Mouse (Mus musculus) ovary, adult 2 months (tissue): ENCODE data around the gene Ap2a2. TPM values are rescaled to one million over a fixed set of nuclear protein-coding genes. Genes with fewer than 3 reads are reported as not detected.

Experiments
- polyA plus RNA-seq: library from polyadenylated mRNA; depleted of rRNA; stranded (reverse); fragments of >200 nt; gene quantifications from 2 replicates; pipeline ENCODE4 v1.2.3, GENCODE M21; 2012; rRNA removed

Ap2a2 gene
- 38.0 and 45.4 TPM in 2 replicates for polyA plus RNA-seq

DNA sequence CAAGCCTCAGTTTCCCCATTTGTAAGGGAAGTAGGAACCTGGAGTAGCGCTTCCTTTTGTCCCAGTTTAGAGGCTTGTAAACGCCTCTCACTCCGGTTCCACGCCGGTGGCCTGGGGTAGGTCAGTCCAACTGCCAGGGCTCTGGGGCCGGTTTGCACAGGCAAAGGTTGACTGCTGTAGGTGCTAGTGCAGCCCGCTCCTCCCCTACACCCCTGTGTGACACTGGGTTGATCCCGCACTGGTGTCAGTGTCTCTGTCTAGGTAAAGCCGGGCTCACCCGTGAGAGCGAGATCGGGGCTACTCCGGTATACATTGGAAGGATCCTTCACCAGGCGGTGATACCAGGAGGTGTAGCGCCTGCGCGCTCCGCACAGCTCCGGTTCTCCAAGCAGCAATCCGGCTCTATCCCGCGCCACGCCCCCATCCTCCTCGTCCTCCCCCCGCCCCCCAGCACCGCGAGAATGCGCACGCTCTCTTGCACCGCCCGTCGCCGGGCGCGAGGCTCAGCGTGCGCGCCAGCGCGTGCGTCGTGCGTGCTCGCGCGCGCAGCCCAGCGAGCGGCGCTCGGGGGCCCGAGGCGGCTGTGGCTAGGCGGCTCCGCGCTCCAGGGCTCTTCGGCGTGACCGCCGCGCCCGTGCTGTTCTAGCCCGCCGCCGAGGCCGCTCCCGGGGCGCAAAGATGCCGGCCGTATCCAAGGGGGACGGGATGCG is at the start of gene Ap2a2:
Gene Ap2a2 (plus strand): TSS at position 492 of the 710 bp plus-strand sequence.

DNA sequence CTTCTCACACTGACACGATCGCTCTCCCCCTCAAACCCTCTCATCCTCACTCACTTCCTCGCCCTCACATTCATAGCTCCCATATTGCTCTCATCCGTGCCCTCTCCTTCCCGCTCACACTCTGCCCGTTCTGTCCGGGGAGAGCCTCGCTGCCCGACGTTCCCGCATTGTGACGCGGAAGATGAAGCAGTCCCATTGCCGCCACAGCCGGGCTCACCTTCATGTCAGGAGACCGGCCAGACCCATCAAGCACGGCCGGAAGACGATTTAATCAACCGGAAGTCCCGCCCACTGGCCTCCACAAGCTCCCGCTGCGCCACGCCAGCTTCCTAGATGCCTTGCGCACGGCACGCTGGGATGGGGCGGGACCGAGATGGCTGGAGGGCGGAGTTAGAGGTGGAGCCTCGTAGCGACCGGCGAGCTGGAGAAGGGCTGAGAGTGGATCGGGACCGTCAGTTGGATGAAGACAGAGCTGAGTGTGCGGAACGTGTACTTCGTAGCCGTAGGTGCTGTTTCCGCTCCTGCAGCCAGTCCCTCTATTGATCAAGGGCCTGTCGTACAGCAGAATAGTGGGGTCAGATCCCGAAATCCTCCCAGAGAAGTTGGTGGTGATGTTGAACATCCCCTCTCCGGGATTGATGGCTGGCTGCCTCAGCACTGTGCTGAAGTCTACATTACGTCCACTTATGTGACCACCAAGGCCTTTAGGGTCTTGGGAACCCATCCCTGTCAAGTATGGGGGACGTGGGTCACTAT is 22.2 kb upstream of the Ap2a2 start, which contains the start of gene Chid1:
Gene Chid1 (minus strand): TSS at position 302 of the 756 bp plus-strand sequence.

Other genes starting within 250 kb of the Ap2a2 start
- 26.5 and 30.5 TPM in 2 replicates for gene Deaf1, start 234.5 kb upstream of the Ap2a2 start, polyA plus RNA-seq
- gene Tmem80, start 234.4 kb upstream of the Ap2a2 start, polyA plus RNA-seq, result 39.0 and 45.8 TPM in 2 replicates
- gene Eps8l2, start 223.3 kb upstream of the Ap2a2 start, polyA plus RNA-seq, result 20.8 and 24.1 TPM in 2 replicates
- gene Taldo1, start 170.0 kb upstream of the Ap2a2 start, polyA plus RNA-seq, result 165 and 186 TPM in 2 replicates
- 109 and 117 TPM in 2 replicates for gene Gatd1, start 148.0 kb upstream of the Ap2a2 start, polyA plus RNA-seq
- gene Cend1, start 132.7 kb upstream of the Ap2a2 start, polyA plus RNA-seq, result 0.26 and 0.55 TPM in 2 replicates
- gene Slc25a22, start 124.3 kb upstream of the Ap2a2 start, polyA plus RNA-seq, result 105 and 114 TPM in 2 replicates
- gene Pidd1, start 118.1 kb upstream of the Ap2a2 start, polyA plus RNA-seq, result 18.9 and 28.4 TPM in 2 replicates
- 775 and 918 TPM in 2 replicates for gene Rplp2, start 114.8 kb upstream of the Ap2a2 start, polyA plus RNA-seq
- 237 and 253 TPM in 2 replicates for gene Pnpla2, start 107.0 kb upstream of the Ap2a2 start, polyA plus RNA-seq
- gene Cracr2b, start 101.1 kb upstream of the Ap2a2 start, polyA plus RNA-seq, result 69.1 and 83.9 TPM in 2 replicates
- gene Cd151, start 94.8 kb upstream of the Ap2a2 start, polyA plus RNA-seq, result 818 and 883 TPM in 2 replicates
- 90.7 and 143 TPM in 2 replicates for gene Polr2l, start 87.0 kb upstream of the Ap2a2 start, polyA plus RNA-seq
- 331 and 388 TPM in 2 replicates for gene Tspan4, start 86.9 kb upstream of the Ap2a2 start, polyA plus RNA-seq
- gene Chid1, start 22.3 kb upstream of the Ap2a2 start, polyA plus RNA-seq, result 43.5 and 47.7 TPM in 2 replicates
- 0.06 and 0.20 TPM in 2 replicates for gene Muc6, start 93.1 kb downstream of the Ap2a2 start, polyA plus RNA-seq
- gene Muc2, start 128.2 kb downstream of the Ap2a2 start, polyA plus RNA-seq, result 0.35 and 1.1 TPM in 2 replicates
- 0.08 and 0.22 TPM in 2 replicates for gene Muc5ac, start 226.8 kb downstream of the Ap2a2 start, polyA plus RNA-seq